Mouse (Mus musculus) lung, postnatal 0 days (tissue): ENCODE results near the gene Akna. TPM values are rescaled to one million over a fixed set of nuclear protein-coding genes. Genes with fewer than 3 reads are reported as not detected.

Source experiments
- ATAC-seq: fragments of 200-750 bp; cut with Nextera tagmentation; 2 replicates; pipeline ENCODE4 v1.8.0; 2017; ENCODE audit warnings: moderate library complexity
- DNase-seq: peaks from one replicate; pipeline ENCODE4 v3.0.0-alpha.2; 2016; ENCODE audit warnings: low spot score
- H3K27ac ChIP-seq: fragments of 300-500 bp; sonication (generic); 2 replicates; pipeline ENCODE4 v1.5.1; 2014; ENCODE audit warnings: antibody characterized with exemption, mild to moderate bottlenecking, low read length, mixed read lengths
- H3K27me3 ChIP-seq: fragments of 300-500 bp; sonication (generic); replicated peaks from 2 replicates; pipeline ENCODE4 v1.6.1; 2014; ENCODE audit warnings: low read length, mixed read lengths; ENCODE audit not compliant: insufficient read depth
- H3K36me3 ChIP-seq: fragments of 300-500 bp; sonication (generic); 2 replicates; pipeline ENCODE4 v1.6.1; 2014; ENCODE audit warnings: low read length, mixed read lengths; ENCODE audit not compliant: insufficient read depth
- H3K4me1 ChIP-seq: fragments of 300-500 bp; sonication (generic); 2 replicates; pipeline ENCODE4 v1.6.1; 2014; ENCODE audit warnings: antibody characterized with exemption, low read depth, low read length, mixed read lengths; ENCODE audit not compliant: insufficient read depth
- H3K4me2 ChIP-seq: fragments of 300-500 bp; sonication (generic); replicated peaks from 2 replicates; pipeline ENCODE4 v1.6.1; 2014; ENCODE audit warnings: low read depth, mild to moderate bottlenecking, low read length, moderate library complexity, mixed read lengths
- H3K4me3 ChIP-seq: fragments of 300-500 bp; sonication (generic); 2 replicates; pipeline ENCODE4 v1.5.1; 2014; ENCODE audit warnings: low read depth, low read length
- H3K9ac ChIP-seq: fragments of 300-500 bp; sonication (generic); replicated peaks from 2 replicates; pipeline ENCODE4 v1.6.1; 2014; ENCODE audit warnings: low read depth, mild to moderate bottlenecking
- H3K9me3 ChIP-seq: fragments of 300-500 bp; sonication (generic); 2 replicates; pipeline ENCODE4 v1.6.1; 2016; ENCODE audit warnings: low read length, mixed read lengths
- CTCF ChIP-seq: IDR thresholded peaks from 2 replicates; pipeline ENCODE4 v1.5.1; 2016; ENCODE audit warnings: antibody characterized with exemption, mild to moderate bottlenecking
- EP300 ChIP-seq: IDR thresholded peaks from 2 replicates; pipeline ENCODE4 v1.6.1; 2016; ENCODE audit warnings: antibody characterized with exemption, mild to moderate bottlenecking, control low read depth
- WGBS: fragments of 180-500 bp; shearing (Covaris S2); extraction: QIAGEN DNeasy Blood & Tissue Kit; methylation state at CpG from one replicate; pipeline ENCODE4 v1.1.7; 2014; 5-methylcytosine and 5-hydroxymethylcytosine counted together
- polyA plus RNA-seq: library from polyadenylated mRNA; unstranded; fragments of >200 nt; fragmentation: Nextera tagmentation; extraction: Ambion mirVana; gene quantifications from 2 replicates; pipeline ENCODE4 v1.2.1, GENCODE M21; 2015

Gene Akna
- polyA plus RNA-seq, 1 experiment from 2014 or later, result 5.7 TPM

DNA sequence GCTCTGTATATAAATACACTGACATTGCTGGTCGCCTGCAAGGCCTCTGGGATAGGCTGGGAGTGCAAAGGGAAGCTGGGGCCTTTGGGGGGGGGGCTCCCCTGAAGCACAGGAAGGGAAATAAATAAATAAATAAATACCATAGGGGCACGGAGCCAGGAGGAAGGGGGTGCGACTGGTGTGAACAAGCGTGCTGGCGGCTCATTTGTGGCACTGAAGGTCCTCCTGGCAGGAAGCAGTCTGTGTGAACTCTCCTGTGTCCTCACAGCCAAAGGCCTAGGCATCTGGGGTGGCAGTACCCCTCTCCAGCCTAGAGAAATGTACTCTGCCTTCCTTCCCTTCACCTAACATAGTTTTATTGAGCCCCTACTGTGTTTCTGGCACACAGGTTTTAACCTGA is 11.8 kb upstream of the Akna start:
- Histone ChIP-seq H3K4me3 (no peak overlapping the region), H3K9ac (no peak overlapping the region), H3K4me1 (no peaks in the 10 kb centered on the region), H3K36me3 (no peaks in the 10 kb centered on the region), H3K27me3 (no peaks in the 10 kb centered on the region), H3K27ac (no peak overlapping the region), H3K4me2 (no peak overlapping the region), H3K9me3 (no peaks in the 10 kb centered on the region)
- ATAC-seq (no peak), DNase-seq (no peak)
- 57% methylated on average over 5 of the region's 5 CpGs for WGBS
- no peak for TF ChIP-seq EP300
- no peak for TF ChIP-seq CTCF

DNA sequence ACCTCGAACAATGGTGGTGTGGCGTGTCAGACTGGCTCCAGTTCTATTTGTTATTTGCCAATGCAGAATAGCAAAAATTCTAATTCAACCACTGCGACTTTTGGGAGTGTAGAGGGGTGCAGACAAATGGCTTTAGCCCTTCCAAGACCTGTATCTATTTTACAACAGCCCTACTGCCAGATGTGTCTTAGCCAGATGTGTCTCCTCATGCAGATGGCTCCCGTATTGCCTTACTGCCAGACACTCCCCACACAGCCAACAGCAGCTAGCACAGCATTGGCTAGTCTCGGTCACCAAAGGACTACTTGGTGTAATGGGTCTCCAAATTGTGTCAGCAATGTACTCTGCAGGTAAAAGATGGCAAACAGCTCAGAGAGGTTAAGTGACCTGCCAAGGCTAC is 8.1 kb upstream of the Akna start:
- DNase-seq (no peak), ATAC-seq (no peak)
- 48% methylated on average over 5 of the region's 5 CpGs for WGBS
- Histone ChIP-seq H3K4me3 (no peak overlapping the region), H3K4me2 (no peak overlapping the region), H3K36me3 (no peaks in the 10 kb centered on the region), H3K27me3 (no peaks in the 10 kb centered on the region), H3K4me1 (peaks cover 14% of the 10 kb centered on the region), H3K9me3 (no peaks in the 10 kb centered on the region), H3K27ac (no peak overlapping the region), H3K9ac (no peak overlapping the region)
- TF ChIP-seq CTCF (no peak), EP300 (no peak)

DNA sequence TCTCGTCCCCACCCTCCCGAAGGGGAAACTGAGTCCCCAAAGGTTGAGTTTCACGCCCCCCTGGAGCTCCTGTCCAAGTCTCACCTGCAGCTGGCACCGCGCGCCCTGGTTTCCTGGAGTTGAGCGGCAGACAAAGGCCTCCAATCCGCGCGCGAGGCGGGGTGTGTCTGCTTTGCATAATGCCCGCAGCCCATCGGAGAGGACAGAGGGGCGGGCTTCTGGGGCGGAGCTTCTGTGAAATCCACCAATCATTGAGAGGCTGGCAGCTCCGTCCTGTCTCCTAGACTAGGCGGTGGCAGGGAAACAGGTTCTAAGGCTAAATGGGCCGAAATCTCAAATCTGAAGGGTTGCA is 7.4 kb upstream of the Akna start:
- Histone ChIP-seq H3K27me3 (no peaks in the 10 kb centered on the region), H3K9me3 (no peaks in the 10 kb centered on the region), H3K9ac (no peak overlapping the region), H3K4me3 (peak overlapping the region; percentile 51), H3K4me1 (peaks cover 14% of the 10 kb centered on the region), H3K27ac (0 out of 2 replicates have a peak overlapping the region, but pooled peaks have one; percentile 27), H3K36me3 (no peaks in the 10 kb centered on the region), H3K4me2 (peak overlapping the region; percentile 81)
- 3% methylated on average over 19 of the region's 19 CpGs for WGBS
- no peak for TF ChIP-seq EP300
- DNase-seq (peak; percentile 97), ATAC-seq (peak; percentile 92)

DNA sequence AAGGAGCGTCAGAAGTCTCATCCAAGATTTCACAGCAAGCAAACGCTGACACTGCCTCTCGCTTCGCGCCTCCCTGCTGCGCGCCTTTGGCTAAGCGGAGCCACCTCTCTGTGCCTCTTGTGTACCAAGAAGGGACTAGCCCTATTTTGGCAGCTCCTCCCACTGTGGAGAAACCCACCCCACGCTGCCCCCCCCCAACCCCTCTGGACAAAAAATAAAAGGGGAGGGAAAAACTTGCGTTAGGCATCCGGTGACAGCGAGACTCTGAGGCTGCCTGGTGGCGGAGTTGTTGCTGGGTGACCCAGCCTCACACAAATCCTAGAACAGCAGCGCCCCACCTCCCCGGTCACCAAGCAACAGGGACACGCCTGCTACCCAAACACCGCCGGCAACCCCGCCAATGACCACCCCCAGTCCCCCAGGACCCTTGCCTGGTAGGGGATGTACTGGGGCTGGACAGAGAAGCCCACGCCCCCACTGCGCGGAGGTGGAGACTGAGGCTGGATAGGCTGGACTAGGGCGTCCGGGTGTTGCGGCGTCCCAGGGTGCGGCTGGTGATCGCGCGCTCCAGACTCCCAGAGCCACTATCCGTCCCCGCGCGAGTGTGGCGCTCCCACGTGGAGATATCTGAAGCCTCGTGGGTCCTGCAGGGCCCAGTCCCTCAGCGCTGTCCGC is 6.9 kb upstream of the Akna start:
- Histone ChIP-seq H3K27me3 (no peaks in the 10 kb centered on the region), H3K36me3 (no peaks in the 10 kb centered on the region), H3K9ac (0 out of 2 replicates have a peak overlapping the region, but pooled peaks have one; percentile 0), H3K4me3 (peak overlapping the region; percentile 51), H3K27ac (peak overlapping the region; percentile 27), H3K4me1 (peaks cover 14% of the 10 kb centered on the region), H3K9me3 (no peaks in the 10 kb centered on the region), H3K4me2 (peak overlapping the region; percentile 81)
- peak; percentile 74 for ATAC-seq
- peak; percentile 81 for DNase-seq
- WGBS, result 3% methylated on average over 35 of the region's 39 CpGs
- TF ChIP-seq CTCF (peak; percentile 17; the same call in 1 of the 2 replicates), EP300 (no peak)

DNA sequence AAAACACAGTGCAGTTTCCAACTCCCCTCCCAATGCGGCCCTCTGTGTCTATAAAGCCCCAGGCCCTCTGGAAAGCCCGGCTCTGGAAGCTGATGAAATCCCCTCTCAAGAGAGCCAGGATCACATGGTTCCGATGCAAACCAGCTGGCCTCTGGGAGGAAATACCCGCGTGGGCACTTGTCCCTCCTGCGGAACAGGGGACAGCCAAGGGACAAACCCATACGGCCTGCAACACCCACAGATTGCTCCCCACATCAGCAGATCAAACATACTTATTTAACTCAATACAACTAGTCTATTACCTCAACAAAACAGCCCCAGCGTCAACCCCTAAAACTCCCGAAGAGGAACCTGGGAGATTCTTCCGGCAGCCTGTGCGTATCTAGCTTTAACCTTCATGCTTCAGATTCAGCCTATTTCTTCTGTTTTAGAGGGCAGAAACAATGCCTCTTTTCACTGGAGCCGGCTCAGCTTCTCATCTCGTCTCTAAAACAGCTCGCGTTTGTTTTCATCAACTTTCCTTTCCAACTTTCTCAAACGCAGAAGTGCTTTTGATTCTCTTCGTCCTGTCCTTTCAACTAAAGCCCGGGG is 6.3 kb upstream of the Akna start:
- 0 out of 2 replicates have a peak overlapping the region, but pooled peaks have one; percentile 0 for H3K9ac ChIP-seq
- ATAC-seq, result peak; percentile 13
- H3K4me2 ChIP-seq, result peak overlapping the region; percentile 81
- H3K27me3 ChIP-seq, result no peaks in the 10 kb centered on the region
- peaks cover 14% of the 10 kb centered on the region for H3K4me1 ChIP-seq
- no peak for TF ChIP-seq CTCF
- no peak for TF ChIP-seq EP300
- H3K4me3 ChIP-seq, result peak overlapping the region; percentile 51
- H3K36me3 ChIP-seq, result no peaks in the 10 kb centered on the region
- DNase-seq, result peak; percentile 76
- H3K9me3 ChIP-seq, result no peaks in the 10 kb centered on the region
- 1% methylated on average over 18 of the region's 18 CpGs for WGBS
- H3K27ac ChIP-seq, result peak overlapping the region; percentile 27

DNA sequence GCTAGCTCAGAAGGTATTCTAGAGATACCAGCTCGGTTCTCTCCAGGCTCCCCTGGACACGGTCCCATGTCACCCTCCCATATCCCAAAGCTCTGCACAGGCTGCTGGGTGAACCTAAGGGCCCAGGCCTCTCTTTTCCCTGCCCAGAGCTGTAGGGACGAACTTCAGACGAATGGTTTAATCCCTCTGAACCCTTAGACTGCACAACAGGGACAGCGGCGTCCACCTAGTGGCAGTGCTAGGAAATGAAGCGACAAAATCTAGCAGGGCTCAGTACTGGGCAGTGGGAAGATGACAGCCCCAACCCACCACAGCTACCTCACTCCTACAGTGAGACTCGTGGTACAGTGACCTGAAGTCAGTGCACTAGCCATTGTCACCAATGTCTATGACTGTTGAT is 5.5 kb upstream of the Akna start:
- no peaks in the 10 kb centered on the region for H3K36me3 ChIP-seq
- peak; percentile 78 for DNase-seq
- peak overlapping the region; percentile 27; the same call in 1 of the 2 replicates for H3K27ac ChIP-seq
- peak overlapping the region; percentile 81 for H3K4me2 ChIP-seq
- 7% methylated on average over 8 of the region's 8 CpGs for WGBS
- peaks cover 18% of the 10 kb centered on the region for H3K4me1 ChIP-seq
- H3K4me3 ChIP-seq, result peak overlapping the region; percentile 51; the same call in 1 of the 2 replicates
- no peaks in the 10 kb centered on the region for H3K9me3 ChIP-seq
- no peaks in the 10 kb centered on the region for H3K27me3 ChIP-seq
- peak; percentile 48 for ATAC-seq
- H3K9ac ChIP-seq, result no peak overlapping the region
- TF ChIP-seq EP300, result no peak
- TF ChIP-seq CTCF, result peak; percentile 92
